Mouse (Mus musculus): ENCODE measurements around the gene Atg5. TPM values are rescaled to one million over a fixed set of nuclear protein-coding genes. Genes with fewer than 3 reads are reported as not detected.

Atg5 gene
- total RNA-seq, 2 experiments from 2014 or later, result 20.7 to 24.8 TPM

DNA sequence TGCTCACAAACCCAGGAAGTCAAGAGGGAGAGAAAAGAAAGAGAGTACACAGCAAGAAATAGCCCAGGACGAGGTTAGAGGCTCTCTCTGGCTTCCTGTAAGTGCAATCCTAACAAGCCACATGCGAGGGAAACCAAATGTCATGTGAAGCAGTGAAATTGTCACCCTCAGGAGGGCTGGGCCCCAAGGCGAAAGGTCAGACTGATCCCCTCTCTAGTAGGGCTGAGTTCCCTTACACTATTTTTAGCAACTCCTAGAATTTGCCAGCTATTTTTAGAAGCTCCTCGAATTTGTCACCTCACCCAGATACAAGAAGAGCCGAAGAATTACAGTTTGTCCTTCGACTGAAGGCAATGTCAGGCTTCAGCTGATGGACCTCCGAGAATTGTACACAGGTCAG is 135.3 kb downstream of the Atg5 start:
- no peak for DNase-seq (ENCODE audit: extremely low spot score in 1 of 2, low spot score in 2 of 2)
- TF ChIP-seq CTCF (IDR thresholded peaks at IDR 0.05), result no peak
- Histone ChIP-seq H3K4me3 (no peak overlapping the region), H3K27ac (no peak overlapping the region)
- intact Hi-C loops (cut with DNase I), result no loop called here

DNA sequence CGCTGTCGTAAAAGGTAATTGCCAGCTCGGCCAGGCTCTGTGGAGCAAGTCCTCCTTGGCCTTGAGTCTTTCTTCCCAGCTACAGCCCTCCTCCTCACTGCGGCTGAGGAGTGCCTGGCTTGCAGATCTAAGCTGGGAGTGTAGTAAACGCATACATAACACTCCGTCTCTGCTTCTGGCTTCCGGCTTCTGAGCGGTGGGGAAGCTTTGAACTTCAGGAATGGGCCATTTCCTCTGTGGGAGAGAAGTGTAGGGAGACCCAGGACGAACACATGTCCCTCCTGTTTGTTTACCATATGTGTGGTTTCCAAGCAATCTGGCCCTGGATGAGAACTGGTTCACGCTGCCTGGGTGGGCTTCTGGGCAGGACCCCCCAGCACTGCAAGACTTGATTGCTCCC is 140.9 kb downstream of the Atg5 start:
- intact Hi-C loops (cut with DNase I), result no loop called here
- TF ChIP-seq CTCF (IDR thresholded peaks at IDR 0.05), result no peak
- H3K27ac ChIP-seq, result no peak overlapping the region
- no peak overlapping the region for H3K4me3 ChIP-seq
- no peak for DNase-seq (ENCODE audit: extremely low spot score in 1 of 2, low spot score in 2 of 2)

DNA sequence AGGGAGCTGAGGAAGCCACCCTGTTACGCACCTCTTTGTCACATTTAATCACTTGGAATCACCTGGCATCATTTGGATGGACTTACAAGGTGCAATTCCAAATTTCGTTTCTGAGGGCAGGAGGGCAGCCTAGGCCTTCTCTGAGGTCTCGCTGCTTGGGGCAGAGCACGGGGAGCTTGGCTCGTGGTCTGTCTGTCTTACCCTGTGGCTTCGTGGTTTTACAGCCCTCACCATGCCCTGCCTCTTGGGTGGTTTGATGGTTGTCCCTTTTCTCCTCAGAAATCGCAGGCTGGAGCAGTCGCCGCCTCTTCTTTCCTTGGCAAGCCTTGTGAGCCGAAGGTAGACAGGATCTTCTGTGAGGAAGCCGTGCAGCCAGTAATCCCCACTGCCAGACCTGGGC is 141.8 kb downstream of the Atg5 start:
- Histone ChIP-seq H3K27ac (no peak overlapping the region), H3K4me3 (no peak overlapping the region)
- no peak for DNase-seq (ENCODE audit: extremely low spot score in 1 of 2, low spot score in 2 of 2)
- no peak for TF ChIP-seq CTCF (IDR thresholded peaks at IDR 0.05)
- intact Hi-C loops (cut with DNase I), result no loop called here

Small RNA genes lying within 50 kb of the gene (microRNA-seq; reads per million reads assigned to microRNA genes)
- 0.97 to 1.2 reads per million in 2 experiments for gene Mir1929

Other genes with a start within 250 kb of the Atg5 start
- under 1 TPM; 0.63 TPM for gene Crybg1, start 119.5 kb upstream of the Atg5 start, total RNA-seq (2021)